Mouse (Mus musculus) bone marrow, adult 2 months (tissue): ENCODE data around the gene Epdr1.

Experiments
- CTCF ChIP-seq: fragments of 200-500 bp; IDR thresholded peaks from 2 replicates; pipeline ENCODE4 v1.5.1; 2011; ENCODE audit warnings: low read length, control low read depth; ENCODE audit not compliant: control insufficient read depth, insufficient read depth
- POLR2A ChIP-seq: fragments of 200-500 bp; IDR thresholded peaks from 2 replicates; pipeline ENCODE4 v1.6.1; 2011; ENCODE audit warnings: low read depth, mild to moderate bottlenecking, control low read depth, low read length, borderline replicate concordance; ENCODE audit not compliant: control insufficient read depth

DNA sequence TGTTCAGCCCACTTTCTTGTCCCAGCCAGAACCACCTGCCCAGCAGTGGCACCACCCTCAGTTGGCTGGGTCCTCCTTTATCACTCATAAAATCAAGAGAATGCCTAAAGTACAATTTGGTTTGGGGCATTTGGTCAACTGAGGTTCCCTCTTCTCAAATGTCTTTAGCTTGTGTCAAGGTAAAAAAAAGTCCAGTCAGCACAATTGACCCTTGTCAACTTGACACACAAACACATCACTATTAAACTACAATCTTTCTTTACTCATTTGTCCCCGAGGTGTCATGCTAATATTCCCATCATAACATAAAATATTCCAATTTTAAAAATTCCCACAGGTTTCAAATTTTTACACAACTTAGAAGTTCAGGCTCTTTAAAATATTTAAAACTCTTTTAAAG lies 5.4 kb downstream of the Epdr1 start:
- TF ChIP-seq POLR2A (no peak), CTCF (no peak)
